Mouse (Mus musculus): ENCODE data around the gene Crybb3. TPM values are rescaled to one million over a fixed set of nuclear protein-coding genes. Genes with fewer than 3 reads are reported as not detected.
A peak's percentile ranks its signal among the peaks of the same experiment; 100 is the strongest.

The Crybb3 gene
- total RNA-seq, 2 experiments from 2014 or later, result 0.62 to 1.5 TPM

DNA sequence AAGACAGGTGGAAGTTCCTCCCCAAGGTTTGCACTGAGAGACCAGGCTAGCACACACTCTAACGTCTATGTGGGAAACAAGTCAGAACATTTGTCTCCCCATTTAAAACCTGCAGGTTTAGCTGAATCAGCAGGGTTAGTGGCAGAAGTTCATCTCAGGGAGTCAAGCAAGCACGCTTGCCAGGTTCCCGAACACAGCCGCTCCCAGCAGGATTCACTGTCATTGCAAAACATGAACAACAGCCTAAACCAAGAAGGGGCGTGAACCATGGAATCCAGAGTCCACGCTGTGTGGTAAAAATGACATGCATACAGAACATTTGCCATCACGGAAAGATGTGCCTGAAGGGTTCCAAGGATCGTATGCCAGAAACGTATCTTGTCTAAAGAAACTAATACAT lies 23.7 kb upstream of the Crybb3 start:
- DNase-seq, result no peak

DNA sequence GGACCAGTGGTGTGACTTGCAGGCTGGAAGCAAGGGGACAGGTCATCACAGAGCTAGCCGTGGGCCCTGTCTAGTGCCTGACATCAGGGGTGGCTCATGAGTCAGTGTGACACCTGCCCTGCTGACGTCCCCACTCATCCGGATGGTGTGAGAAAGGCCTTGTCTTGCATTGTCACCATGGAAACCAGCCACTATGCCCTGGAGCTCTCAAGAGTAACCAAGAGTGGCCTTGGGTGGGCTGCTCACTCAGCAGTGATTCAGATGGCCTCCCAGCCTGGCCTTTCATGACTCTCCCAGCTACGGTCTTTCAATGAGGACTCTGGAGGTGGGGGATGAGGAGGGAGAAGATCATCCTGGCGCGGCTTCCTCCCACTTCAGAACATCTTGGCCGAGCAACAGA lies 21.1 kb upstream of the Crybb3 start:
- no peak for DNase-seq

DNA sequence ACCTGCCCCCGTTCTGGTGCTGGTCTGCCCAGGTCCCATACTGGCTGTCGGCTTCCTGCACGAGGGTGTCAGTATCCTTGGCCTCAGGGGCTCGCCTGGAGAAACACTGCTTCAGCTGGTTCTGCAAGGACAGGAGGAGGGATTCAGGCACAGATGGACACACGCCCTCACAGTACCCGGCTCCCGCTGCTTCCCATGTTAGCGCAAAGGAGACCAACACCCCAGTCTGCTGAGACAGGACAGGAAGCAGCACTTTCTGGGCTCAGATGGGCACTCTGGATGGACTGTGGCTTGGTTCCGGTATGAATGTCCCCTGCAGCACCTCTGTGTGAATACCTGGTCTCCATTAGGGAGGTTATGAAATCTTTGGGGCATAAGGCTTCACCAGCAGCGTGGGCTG lies 20.1 kb upstream of the Crybb3 start:
- DNase-seq, result no peak

DNA sequence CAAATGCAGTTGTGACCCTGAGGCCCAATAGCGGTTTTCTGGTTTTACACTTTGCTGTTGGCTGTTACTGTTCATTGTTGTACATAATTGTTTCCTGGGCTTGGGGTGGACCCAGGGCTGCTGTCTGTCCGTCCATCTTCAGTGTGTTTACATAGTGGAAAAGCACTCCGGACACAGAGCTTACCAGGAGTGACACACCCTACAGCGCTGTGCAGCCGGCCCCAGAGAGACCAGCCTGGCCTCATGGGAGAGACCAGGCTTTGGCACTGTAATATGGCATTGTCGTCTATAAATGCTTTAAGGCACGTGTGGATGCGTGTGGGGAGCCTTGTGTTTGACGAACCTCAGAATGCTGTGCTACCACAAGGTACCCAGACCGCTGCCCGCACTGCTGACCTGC lies 19.0 kb upstream of the Crybb3 start:
- no peak for DNase-seq

- DNase-seq, result peak; percentile 66
These were observed 18.2 kb upstream of the Crybb3 start for GRCm38 (mm10) chr5:113099546-113099945.

DNA sequence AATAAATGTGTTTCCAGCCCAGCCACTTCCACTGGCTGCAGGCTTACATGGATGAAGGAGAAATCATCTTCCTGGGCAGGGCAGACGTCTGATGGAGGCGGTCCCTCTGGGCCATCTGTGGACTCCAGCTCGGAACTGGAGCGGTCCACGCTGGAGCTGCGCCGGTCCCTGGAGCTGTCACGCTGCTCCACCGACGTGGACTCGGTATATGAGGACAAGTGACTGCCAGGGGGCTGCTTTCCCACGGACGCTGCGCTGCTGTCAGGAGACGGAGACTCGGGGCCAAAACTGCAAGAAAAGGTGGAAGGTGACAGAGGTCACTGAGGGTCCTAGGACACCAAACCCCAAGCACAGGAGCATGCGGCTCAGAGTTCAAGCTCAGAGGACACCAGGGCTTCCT lies 16.2 kb upstream of the Crybb3 start:
- no peak for DNase-seq

GRCm38 (mm10) chr5:113095456-113095855 lies 14.1 kb upstream of the Crybb3 start:
- DNase-seq, result no peak

GRCm38 (mm10) chr5:113092406-113092805 lies 11.0 kb upstream of the Crybb3 start:
- no peak for DNase-seq

- no peak for DNase-seq
These were observed 9.8 kb upstream of the Crybb3 start for GRCm38 (mm10) chr5:113091162-113091561.

GRCm38 (mm10) chr5:113090750-113091149 lies 9.4 kb upstream of the Crybb3 start:
- DNase-seq, result no peak

GRCm38 (mm10) chr5:113090077-113090690 lies 8.8 kb upstream of the Crybb3 start:
- no peak for DNase-seq

- no peak for DNase-seq
These were observed 6.1 kb upstream of the Crybb3 start for GRCm38 (mm10) chr5:113087465-113087864.

- DNase-seq, result no peak
These were observed 5.6 kb upstream of the Crybb3 start for GRCm38 (mm10) chr5:113086990-113087389.

DNA sequence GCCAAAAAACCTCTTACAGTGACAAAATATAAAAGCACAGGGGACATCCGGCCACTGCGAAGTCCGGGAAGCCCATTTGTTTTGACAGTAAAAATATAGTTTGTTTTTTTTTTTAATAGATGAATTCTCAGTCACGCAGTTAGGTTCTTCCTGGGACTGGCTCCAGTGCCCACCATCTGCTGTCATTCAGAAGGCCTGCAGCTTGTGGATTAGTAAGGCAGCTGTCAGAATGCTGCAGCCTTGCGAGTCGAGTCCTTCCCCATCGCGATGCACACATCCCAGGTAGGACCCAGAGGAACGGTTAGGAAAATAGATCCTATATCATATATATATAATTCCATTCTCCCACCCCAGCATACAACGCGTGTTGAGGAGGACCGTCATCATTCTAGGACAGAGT lies 5.1 kb upstream of the Crybb3 start:
- no peak for DNase-seq

DNA sequence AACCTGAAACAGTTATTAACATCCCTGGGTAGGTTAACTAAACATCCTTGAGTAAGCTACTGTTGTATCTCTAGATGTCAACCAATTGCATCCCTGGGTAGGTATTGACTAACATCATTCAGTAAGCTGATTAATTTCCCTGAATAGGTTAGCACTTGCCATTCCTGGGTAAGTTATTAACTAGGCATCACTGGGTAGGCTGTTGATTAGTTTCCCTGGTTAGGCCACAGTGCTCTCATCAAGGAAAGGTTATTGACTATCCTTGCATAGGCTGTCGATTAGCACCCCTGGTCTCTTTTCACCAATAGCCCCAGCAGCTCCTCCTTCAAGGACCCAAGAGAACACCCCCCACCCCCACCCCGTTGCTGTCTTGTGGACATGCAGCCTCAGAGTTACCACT lies 4.5 kb upstream of the Crybb3 start:
- DNase-seq, result no peak

DNA sequence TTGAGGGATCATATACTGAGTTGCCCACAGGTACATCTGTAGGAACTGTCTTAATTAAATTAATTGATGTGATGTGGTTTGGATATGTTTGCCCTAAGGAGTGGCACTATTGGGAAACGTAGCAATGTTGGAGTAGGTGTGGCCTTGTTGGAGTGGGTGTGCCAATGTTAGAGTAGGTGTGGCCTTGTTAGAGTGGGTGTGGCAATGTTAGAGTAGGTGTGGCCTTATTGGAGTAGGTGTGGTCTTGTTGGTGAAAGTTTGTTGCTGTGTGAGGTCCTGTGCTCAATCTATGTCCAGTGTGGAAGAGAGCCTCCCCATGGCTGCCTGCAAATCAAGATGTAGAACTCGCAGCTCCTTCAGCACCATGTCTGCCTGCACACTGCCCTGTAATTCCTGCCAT lies 2.9 kb upstream of the Crybb3 start:
- no peak for DNase-seq

DNA sequence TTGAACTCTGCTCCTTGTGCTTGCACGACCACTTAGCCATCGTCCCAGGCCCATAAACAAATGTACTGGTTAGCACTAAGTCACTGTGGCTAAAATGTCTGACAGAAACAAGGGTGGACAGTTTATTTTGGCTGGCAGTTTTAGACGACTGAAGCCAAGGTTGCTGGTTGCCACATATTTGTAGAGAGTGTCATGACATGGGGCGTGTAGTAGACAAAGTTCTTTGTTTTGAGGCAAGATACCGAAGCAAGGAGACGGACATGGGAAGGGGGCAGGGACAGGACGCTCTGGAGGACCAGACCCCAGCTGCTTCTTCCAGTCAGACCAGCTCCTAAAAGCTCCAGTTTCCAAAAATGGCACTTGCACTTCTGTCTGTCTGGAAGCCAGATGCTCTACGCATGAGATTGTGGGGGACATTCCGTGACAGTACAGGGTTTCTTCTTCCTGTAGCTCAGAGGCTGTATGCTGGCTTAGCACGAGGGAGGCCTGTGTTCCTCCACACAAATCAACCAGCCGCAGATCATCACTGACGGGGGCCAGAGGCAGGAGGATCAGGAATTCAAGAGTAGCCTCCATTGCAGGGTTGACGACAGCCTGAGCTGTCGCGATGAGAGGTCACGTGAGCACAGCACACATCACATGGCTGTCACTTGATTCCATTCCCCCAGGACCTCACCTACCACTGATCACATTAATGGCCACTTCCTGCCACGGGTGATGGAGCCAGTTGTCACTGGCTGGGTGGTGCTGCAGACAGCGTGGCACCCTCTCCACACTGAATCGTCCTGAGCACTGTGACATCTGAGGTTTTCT lies 1.2 kb upstream of the Crybb3 start:
- no peak for DNase-seq

DNA sequence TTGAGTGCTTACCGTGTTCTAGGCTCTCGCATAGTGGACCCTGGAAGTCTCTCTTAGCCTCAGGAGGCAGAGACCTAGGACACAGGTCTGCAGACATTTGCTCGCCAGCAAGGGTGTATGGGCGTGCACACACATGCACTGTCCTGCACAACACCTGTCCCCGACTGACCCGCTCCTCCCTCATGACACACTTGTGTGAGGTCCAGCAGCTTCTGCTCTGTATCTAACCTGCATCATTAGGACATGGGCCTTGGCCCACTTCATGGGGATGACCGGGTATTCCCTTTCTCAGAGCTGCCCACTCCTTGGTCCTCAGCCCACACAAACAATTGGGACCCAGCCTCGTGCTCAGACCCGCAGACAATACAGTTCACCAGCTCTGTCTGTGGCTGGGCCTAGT lies 364 bp downstream of the Crybb3 start:
- DNase-seq, result no peak

DNA sequence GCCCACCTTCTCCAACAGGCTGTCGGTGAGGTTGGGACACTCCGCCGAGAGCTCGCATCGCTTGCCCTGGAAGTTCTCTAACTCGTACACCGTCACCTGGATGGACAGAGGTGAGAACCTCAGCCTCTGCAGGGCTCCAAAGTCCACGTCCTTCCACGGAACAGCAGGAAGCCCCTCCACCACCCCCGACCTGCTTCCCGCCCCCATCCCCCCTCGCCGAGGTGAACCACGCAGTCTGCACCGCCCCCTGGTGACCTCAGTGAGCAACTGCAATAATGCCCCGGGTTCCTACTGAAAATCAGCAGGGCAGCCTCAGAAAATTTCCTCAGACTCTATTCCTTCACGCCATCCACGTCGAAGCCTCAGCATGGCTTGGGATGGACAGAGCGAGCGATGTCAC lies 1.6 kb downstream of the Crybb3 start:
- DNase-seq, result no peak

DNA sequence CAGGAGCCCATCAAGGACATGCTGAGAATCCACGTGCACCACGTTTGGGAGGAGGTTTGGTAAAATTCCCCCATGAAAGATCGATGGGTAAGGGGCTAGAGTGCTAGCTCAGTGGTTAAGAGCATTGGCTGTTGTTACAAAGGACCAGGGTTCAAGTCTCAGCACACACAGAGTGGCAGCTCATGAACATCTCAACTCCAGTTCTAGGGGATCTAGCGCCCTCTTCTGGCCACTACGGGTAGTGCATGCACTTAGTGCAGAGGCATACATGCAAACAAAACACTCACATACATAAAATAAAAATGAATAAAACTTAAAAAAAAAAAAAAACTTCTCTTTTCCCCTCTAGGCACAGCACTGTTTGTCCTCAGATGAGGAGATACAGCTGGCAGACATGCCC lies 2.7 kb downstream of the Crybb3 start:
- no peak for DNase-seq

DNA sequence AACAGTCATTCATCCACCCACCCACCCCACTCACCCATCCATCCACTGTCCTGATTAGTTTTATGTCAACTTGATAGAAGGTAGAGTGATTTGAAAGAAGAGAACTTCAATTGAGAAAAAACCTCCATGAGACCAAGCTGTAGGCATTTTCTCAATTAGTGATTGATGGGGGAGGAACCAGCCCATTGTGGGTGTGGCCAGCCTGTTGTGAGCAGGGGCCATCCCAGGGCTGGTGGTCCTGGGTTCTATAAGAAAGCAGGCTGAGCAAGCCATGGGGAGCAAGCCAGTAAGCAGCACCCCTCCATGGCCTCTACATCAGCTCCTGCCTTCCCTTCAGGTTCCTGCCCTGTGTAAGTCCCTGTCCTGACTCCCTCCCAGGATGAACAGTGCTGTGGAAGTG lies 11.4 kb downstream of the Crybb3 start, which contains the start of gene Crybb2:
Gene Crybb2 (minus strand): TSS at position 101 of the 400 bp plus-strand sequence.
- DNase-seq, result no peak

- peak; percentile 61 for DNase-seq
These were observed 27.1 kb downstream of the Crybb3 start for GRCm38 (mm10) chr5:113054308-113054707.

DNA sequence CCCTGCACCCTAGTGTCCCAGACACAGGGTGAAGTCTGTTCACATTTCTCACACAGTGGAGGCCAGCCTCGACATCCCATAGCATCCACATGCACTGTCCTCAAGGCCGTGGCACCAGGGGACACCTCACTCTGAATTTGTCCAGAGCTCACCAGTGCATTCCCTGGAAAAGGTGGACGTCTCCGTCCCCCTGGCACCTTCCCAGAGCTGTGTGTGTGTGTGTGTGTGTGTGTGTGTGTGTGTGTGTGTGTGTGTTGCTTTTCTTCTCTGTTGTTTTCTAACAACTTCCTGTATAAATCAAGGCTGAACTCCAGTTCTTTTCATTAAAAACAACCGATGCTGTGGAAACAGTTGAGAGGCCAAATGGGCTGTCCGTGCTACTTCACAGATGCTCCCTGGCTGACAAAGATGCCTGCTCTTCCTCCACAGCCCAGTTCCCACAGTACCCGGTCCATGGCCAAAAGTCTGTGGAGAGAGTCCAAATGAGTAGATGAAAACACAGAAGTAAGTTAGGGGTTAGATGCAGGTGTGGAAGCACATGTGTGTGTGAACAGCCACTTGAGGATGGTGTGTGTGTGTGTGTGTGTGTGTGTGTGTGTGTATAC lies 30.7 kb downstream of the Crybb3 start:
- no peak for DNase-seq

- no peak for DNase-seq
These were observed 31.5 kb downstream of the Crybb3 start for GRCm38 (mm10) chr5:113049876-113050275.

Measured in gastrocnemius, postnatal 25 days (tissue).